Mouse (Mus musculus) liver, embryonic 14.5 days (tissue): ENCODE measurements around the gene Slc9a1.
A peak's percentile ranks its signal among the peaks of the same experiment; 100 is the strongest.

Source experiments
- CTCF ChIP-seq: IDR thresholded peaks from 2 replicates; pipeline ENCODE4 v1.5.1; 2016; ENCODE audit warnings: antibody characterized with exemption, low read depth, control low read depth
- EP300 ChIP-seq: IDR thresholded peaks from 2 replicates; pipeline ENCODE4 v1.6.1; 2016; ENCODE audit warnings: antibody characterized with exemption, low read depth

DNA sequence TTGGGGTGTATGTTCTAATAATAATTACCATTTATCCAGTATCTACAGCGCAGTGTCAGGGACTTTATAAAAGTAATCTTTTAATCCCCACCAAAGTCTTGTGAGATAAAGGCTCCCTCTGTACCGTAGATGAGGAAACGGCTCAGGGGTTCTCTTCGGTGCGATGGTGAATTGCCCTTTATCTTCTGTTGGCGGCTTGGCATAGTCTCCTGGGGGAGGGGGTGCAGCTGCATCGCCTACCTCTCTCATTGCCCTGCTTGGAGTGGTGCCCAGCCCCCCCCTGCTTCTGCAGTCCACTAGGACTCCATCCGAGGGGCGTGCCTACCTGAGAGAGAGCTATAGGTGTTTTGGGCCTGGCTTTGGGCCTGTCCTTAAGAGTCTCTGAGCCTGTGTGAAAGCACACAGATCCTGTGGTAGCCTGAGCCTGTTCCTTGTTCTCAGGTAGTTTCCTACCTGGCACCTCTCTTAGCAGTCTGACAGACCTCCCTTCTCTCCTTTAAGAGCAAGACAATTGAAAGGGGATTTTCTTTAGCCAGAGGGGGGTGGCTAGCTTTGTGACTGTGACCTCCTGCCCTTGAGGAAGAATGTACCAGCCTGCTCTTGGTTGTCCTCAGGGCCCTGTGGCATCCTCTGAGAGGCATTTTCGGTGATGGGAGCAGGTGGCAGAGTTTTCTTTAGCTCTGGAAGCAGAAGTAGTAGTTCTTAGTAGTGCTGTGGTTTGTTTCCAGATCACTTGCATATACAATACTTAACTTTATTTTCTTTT lies 6.5 kb downstream of the Slc9a1 start:
- TF ChIP-seq EP300 (peak; percentile 56; the same call in 1 of the 2 replicates), CTCF (no peak)
